Mouse (Mus musculus) stomach, postnatal 0 days (tissue): ENCODE data around the gene Cmtm3. TPM values are rescaled to one million over a fixed set of nuclear protein-coding genes. Genes with fewer than 3 reads are reported as not detected.

Experiments
- ATAC-seq: fragments of 200-750 bp; cut with Nextera tagmentation; 2 replicates; pipeline ENCODE4 v1.8.0; 2017; ENCODE audit not compliant: low FRiP score, low TSS enrichment
- DNase-seq: peaks from one replicate; pipeline ENCODE4 v3.0.0-alpha.2; 2016; ENCODE audit warnings: low spot score
- H3K27ac ChIP-seq: fragments of 300-500 bp; sonication (generic); replicated peaks from 2 replicates; pipeline ENCODE4 v1.5.1; 2014; ENCODE audit warnings: mild to moderate bottlenecking, control low read depth
- H3K27me3 ChIP-seq: fragments of 300-500 bp; sonication (generic); 2 replicates; pipeline ENCODE4 v1.6.1; 2014; ENCODE audit warnings: low read length; ENCODE audit not compliant: control insufficient read depth, insufficient read depth
- H3K36me3 ChIP-seq: fragments of 300-500 bp; sonication (generic); 2 replicates; pipeline ENCODE4 v1.6.1; 2014; ENCODE audit warnings: low read length, mixed read lengths; ENCODE audit not compliant: control insufficient read depth, insufficient read depth
- H3K4me1 ChIP-seq: fragments of 300-500 bp; sonication (generic); replicated peaks from 2 replicates; pipeline ENCODE4 v1.6.1; 2014; ENCODE audit warnings: antibody characterized with exemption; ENCODE audit not compliant: control insufficient read depth, insufficient read depth
- H3K4me2 ChIP-seq: fragments of 300-500 bp; sonication (generic); replicated peaks from 2 replicates; pipeline ENCODE4 v1.6.1; 2014; ENCODE audit warnings: low read depth, mild to moderate bottlenecking, control low read depth, moderate library complexity
- H3K4me3 ChIP-seq: fragments of 300-500 bp; sonication (generic); 2 replicates; pipeline ENCODE4 v1.5.1; 2014; ENCODE audit warnings: low read depth, low read length, control low read depth
- H3K9ac ChIP-seq: fragments of 300-500 bp; sonication (generic); 2 replicates; pipeline ENCODE4 v1.6.1; 2014; ENCODE audit warnings: mild to moderate bottlenecking, low read length, control low read depth, mixed read lengths
- H3K9me3 ChIP-seq: fragments of 300-500 bp; sonication (generic); 2 replicates; pipeline ENCODE4 v1.6.1; 2016; ENCODE audit warnings: low read length; ENCODE audit not compliant: control insufficient read depth
- CTCF ChIP-seq: IDR thresholded peaks from 2 replicates; pipeline ENCODE4 v1.5.1; 2016; ENCODE audit warnings: antibody characterized with exemption, low read depth, mild to moderate bottlenecking, moderate library complexity
- EP300 ChIP-seq: optimal IDR thresholded peaks from 2 replicates; pipeline ENCODE3; 2016; ENCODE audit warnings: antibody characterized with exemption
- WGBS: fragments of 180-500 bp; shearing (Covaris S2); extraction: QIAGEN DNeasy Blood & Tissue Kit; methylation state at CpG from one replicate; pipeline ENCODE4 v1.1.7; 2014; 5-methylcytosine and 5-hydroxymethylcytosine counted together
- polyA plus RNA-seq: library from polyadenylated mRNA; unstranded; fragments of >200 nt; fragmentation: Nextera tagmentation; extraction: Ambion mirVana; gene quantifications from 2 replicates; pipeline ENCODE4 v1.2.1, GENCODE M21; 2015

Gene Cmtm3
- polyA plus RNA-seq, 1 experiment from 2014 or later: 48.4 TPM

GRCm38 (mm10) chr8:104367398-104367797 lies 28.2 kb downstream of the Cmtm3 start:
- Histone ChIP-seq H3K27ac (no peak overlapping the region), H3K4me1 (no peaks in the 10 kb centered on the region), H3K9me3 (no peaks in the 10 kb centered on the region), H3K4me2 (no peak overlapping the region), H3K4me3 (no peak overlapping the region), H3K27me3 (no peaks in the 10 kb centered on the region), H3K9ac (no peak overlapping the region), H3K36me3 (no peaks in the 10 kb centered on the region)
- WGBS: 45% methylated on average over 5 of the region's 5 CpGs
- TF ChIP-seq CTCF (no peak), EP300 (no peak)
- DNase-seq: no peak
- no peak for ATAC-seq

- TF ChIP-seq EP300: no peak
- TF ChIP-seq CTCF: no peak
Observed at GRCm38 (mm10) chr8:104369591-104369990, 30.4 kb downstream of the Cmtm3 start.

GRCm38 (mm10) chr8:104370071-104370470 lies 30.9 kb downstream of the Cmtm3 start:
- TF ChIP-seq CTCF: no peak
- no peak for TF ChIP-seq EP300
- Histone ChIP-seq H3K36me3 (no peaks in the 10 kb centered on the region), H3K4me1 (no peaks in the 10 kb centered on the region), H3K27me3 (no peaks in the 10 kb centered on the region), H3K27ac (no peak overlapping the region; the same call in 1 of the 2 replicates), H3K4me3 (no peak overlapping the region), H3K9me3 (no peaks in the 10 kb centered on the region), H3K9ac (no peak overlapping the region), H3K4me2 (no peak overlapping the region)
- DNase-seq (no peak), ATAC-seq (no peak)
- 42% methylated on average over 6 of the region's 6 CpGs for WGBS

More at GRCm38 (mm10) chr8:104369591-104369990, 30.4 kb downstream of the Cmtm3 start:
- Histone ChIP-seq H3K27me3 (no peaks in the 10 kb centered on the region), H3K9me3 (no peaks in the 10 kb centered on the region), H3K9ac (no peak overlapping the region), H3K27ac (no peak overlapping the region; the same call in 1 of the 2 replicates), H3K4me3 (no peak overlapping the region), H3K4me2 (no peak overlapping the region), H3K36me3 (no peaks in the 10 kb centered on the region), H3K4me1 (no peaks in the 10 kb centered on the region)
- DNase-seq (no peak), ATAC-seq (no peak)
- 70% methylated on average over 12 of the region's 12 CpGs for WGBS

- Histone ChIP-seq H3K9ac (no peak overlapping the region), H3K4me1 (peaks cover 8% of the 10 kb centered on the region), H3K9me3 (no peaks in the 10 kb centered on the region), H3K27ac (no peak overlapping the region), H3K36me3 (no peaks in the 10 kb centered on the region), H3K4me2 (no peak overlapping the region), H3K4me3 (no peak overlapping the region), H3K27me3 (no peaks in the 10 kb centered on the region)
- TF ChIP-seq EP300: no peak
- TF ChIP-seq CTCF: no peak
- ATAC-seq (no peak), DNase-seq (no peak)
- 87% methylated on average over 6 of the region's 6 CpGs for WGBS
Observed at GRCm38 (mm10) chr8:104371121-104371520, 31.9 kb downstream of the Cmtm3 start.

- Histone ChIP-seq H3K36me3 (no peaks in the 10 kb centered on the region), H3K4me1 (peaks cover 10% of the 10 kb centered on the region), H3K4me3 (no peak overlapping the region), H3K4me2 (no peak overlapping the region), H3K27ac (peak overlapping the region; percentile 90; the same call in 1 of the 2 replicates), H3K9me3 (no peaks in the 10 kb centered on the region), H3K9ac (no peak overlapping the region), H3K27me3 (no peaks in the 10 kb centered on the region)
- ATAC-seq (peak; percentile 29; the same call in 1 of the 2 replicates), DNase-seq (peak; percentile 60)
- TF ChIP-seq CTCF (peak; percentile 48), EP300 (no peak)
- WGBS: 72% methylated on average over 11 of the region's 11 CpGs
Observed at GRCm38 (mm10) chr8:104373779-104374178, 34.6 kb downstream of the Cmtm3 start.

- TF ChIP-seq CTCF: no peak
- TF ChIP-seq EP300: no peak
- no peak for DNase-seq
- Histone ChIP-seq H3K9ac (no peak overlapping the region), H3K4me1 (peaks cover 10% of the 10 kb centered on the region), H3K36me3 (no peaks in the 10 kb centered on the region), H3K27me3 (no peaks in the 10 kb centered on the region), H3K9me3 (no peaks in the 10 kb centered on the region), H3K4me3 (no peak overlapping the region), H3K4me2 (no peak overlapping the region), H3K27ac (peak overlapping the region; percentile 90)
- 52% methylated on average over 11 of the region's 11 CpGs for WGBS
- ATAC-seq: no peak
Observed at GRCm38 (mm10) chr8:104374269-104374668, 35.1 kb downstream of the Cmtm3 start.
